Mouse (Mus musculus) neural tube, postnatal 0 days (tissue): ENCODE data around the gene Ldhal6b. TPM values are rescaled to one million over a fixed set of nuclear protein-coding genes. Genes with fewer than 3 reads are reported as not detected.

Experiments
- microRNA-seq: library from miRNA; unstranded; fragments of <30 nt; microRNA quantifications from one replicate; pipeline ENCODE4, GENCODE M21; 2016
- polyA plus RNA-seq: library from polyadenylated mRNA; unstranded; fragments of >200 nt; fragmentation: Nextera tagmentation; extraction: Ambion mirVana; gene quantifications from 2 replicates; pipeline ENCODE4 v1.2.1, GENCODE M21; 2015

Gene Ldhal6b
- not detected in 2 replicates for polyA plus RNA-seq

DNA sequence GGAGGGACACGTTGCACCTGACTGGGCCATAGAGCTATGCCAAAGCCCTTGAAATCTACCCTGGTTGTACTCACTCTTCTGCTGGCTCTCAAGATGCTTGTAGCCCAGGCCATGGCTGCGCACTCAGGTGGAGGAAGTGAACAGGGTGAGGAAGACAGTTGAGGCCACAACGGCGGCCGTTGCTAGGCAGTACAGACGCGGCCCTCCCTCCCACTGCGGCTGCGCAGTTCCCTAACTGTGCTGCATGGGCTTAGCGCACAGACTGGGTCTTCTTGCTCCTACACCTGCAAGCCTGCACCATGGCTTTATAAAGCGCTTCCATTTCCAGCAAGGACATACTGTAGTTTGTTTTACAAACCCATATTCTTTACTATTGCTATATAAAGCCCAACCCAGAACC is at the start of gene Ldhal6b:
Gene Ldhal6b (minus strand): TSS at position 223 of the 400 bp plus-strand sequence.

DNA sequence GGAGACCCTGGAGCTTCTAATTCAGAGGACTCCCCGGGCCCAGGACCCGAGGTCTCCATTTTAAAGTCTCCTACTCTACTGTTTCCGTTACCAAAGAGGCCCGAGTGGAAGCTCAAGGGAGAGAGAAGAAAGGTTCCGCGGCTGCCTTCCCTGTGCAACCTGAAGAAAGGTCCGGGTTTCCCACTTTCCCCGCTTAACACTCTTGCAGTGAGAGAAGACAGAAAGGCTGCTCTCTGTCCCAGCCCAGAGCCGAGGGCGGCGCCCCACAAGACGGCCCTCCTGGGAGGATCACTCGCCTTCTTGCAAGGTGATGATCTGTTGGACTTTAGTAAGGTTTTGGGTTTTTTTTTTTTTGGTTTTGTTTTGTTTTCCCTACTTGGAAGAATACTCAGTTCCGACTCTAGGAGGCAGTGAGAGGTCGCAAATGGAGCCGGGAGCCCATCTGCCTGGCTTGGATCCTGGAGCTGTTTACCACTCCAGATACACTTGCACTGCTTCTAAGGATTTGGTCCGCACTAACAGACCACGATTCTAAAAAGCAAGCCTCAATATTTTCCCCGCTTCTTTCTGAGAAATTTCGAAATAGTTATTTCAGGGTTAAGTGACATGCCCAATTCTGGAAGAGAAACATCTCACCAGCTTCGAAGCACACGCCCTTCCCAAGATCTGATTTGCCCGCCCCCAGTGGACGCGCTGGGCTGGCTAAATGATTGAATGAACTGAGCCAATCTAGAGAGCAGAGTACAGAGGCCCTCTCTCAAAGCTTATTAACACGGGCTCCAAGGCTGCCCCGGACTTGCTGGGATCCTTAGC is 21.8 kb upstream of the Ldhal6b start, which contains the start of gene Tmem242:
Gene Tmem242 (minus strand): TSS at position 101 of the 813 bp plus-strand sequence.

Small RNAs within 50 kb of the gene (microRNA-seq; reads per million reads assigned to microRNA genes)
- gene Gm22475: not detected

Other genes with a start within 250 kb of the Ldhal6b start
- gene Tmem242, start 21.5 kb upstream of the Ldhal6b start, polyA plus RNA-seq: 122 and 126 TPM in 2 replicates
- gene Zdhhc14, start 73.8 kb upstream of the Ldhal6b start, polyA plus RNA-seq: 13.4 and 15.3 TPM in 2 replicates